Mouse (Mus musculus) ovary, adult 18-20 months (tissue): ENCODE results near the gene Dlg2.

Source experiments
- DNase-seq: peaks from one replicate; pipeline ENCODE4 v3.0.0; 2022; ENCODE audit warnings: low spot score, mixed read lengths

Dlg2 gene

GRCm38 (mm10) chr7:91576216-91576615, 1099.7 kb downstream of the Dlg2 start:
- DNase-seq, result no peak

GRCm38 (mm10) chr7:91582203-91582602, 1105.7 kb downstream of the Dlg2 start:
- no peak for DNase-seq

GRCm38 (mm10) chr7:91583566-91583965, 1107.1 kb downstream of the Dlg2 start:
- DNase-seq, result no peak

- DNase-seq, result no peak
Observed at GRCm38 (mm10) chr7:91591261-91592170, 1115.0 kb downstream of the Dlg2 start.

GRCm38 (mm10) chr7:91598549-91598948, 1122.1 kb downstream of the Dlg2 start:
- DNase-seq, result no peak

- no peak for DNase-seq
Observed at GRCm38 (mm10) chr7:91601307-91601706, 1124.8 kb downstream of the Dlg2 start.

- no peak for DNase-seq
Observed at GRCm38 (mm10) chr7:91603561-91603960, 1127.1 kb downstream of the Dlg2 start.

- no peak for DNase-seq
Observed at GRCm38 (mm10) chr7:91653033-91653432, 1176.6 kb downstream of the Dlg2 start.

GRCm38 (mm10) chr7:91659498-91659897, 1183.0 kb downstream of the Dlg2 start:
- DNase-seq, result no peak

GRCm38 (mm10) chr7:91672236-91673017, 1196.0 kb downstream of the Dlg2 start:
- DNase-seq, result no peak

- no peak for DNase-seq
Observed at GRCm38 (mm10) chr7:91674401-91674800, 1197.9 kb downstream of the Dlg2 start.

- no peak for DNase-seq
Observed at GRCm38 (mm10) chr7:91677934-91678333, 1201.5 kb downstream of the Dlg2 start.

GRCm38 (mm10) chr7:91687930-91688329, 1211.5 kb downstream of the Dlg2 start:
- DNase-seq, result no peak

- DNase-seq, result no peak
Observed at GRCm38 (mm10) chr7:91689829-91690228, 1213.4 kb downstream of the Dlg2 start.

- no peak for DNase-seq
Observed at GRCm38 (mm10) chr7:91709853-91710252, 1233.4 kb downstream of the Dlg2 start.

- DNase-seq, result no peak
Observed at GRCm38 (mm10) chr7:91711184-91711583, 1234.7 kb downstream of the Dlg2 start.

GRCm38 (mm10) chr7:91715776-91716175, 1239.3 kb downstream of the Dlg2 start:
- no peak for DNase-seq

GRCm38 (mm10) chr7:91716696-91717095, 1240.2 kb downstream of the Dlg2 start:
- DNase-seq, result no peak

GRCm38 (mm10) chr7:91720318-91720717, 1243.8 kb downstream of the Dlg2 start:
- DNase-seq, result no peak

GRCm38 (mm10) chr7:91724397-91724796, 1247.9 kb downstream of the Dlg2 start:
- DNase-seq, result no peak

- no peak for DNase-seq
Observed at GRCm38 (mm10) chr7:91740748-91741147, 1264.3 kb downstream of the Dlg2 start.

- DNase-seq, result no peak
Observed at GRCm38 (mm10) chr7:91753151-91753861, 1276.8 kb downstream of the Dlg2 start.
